Comparison of ENCODE assay signal across 15 mouse cellular contexts in the genomic region with DNA sequence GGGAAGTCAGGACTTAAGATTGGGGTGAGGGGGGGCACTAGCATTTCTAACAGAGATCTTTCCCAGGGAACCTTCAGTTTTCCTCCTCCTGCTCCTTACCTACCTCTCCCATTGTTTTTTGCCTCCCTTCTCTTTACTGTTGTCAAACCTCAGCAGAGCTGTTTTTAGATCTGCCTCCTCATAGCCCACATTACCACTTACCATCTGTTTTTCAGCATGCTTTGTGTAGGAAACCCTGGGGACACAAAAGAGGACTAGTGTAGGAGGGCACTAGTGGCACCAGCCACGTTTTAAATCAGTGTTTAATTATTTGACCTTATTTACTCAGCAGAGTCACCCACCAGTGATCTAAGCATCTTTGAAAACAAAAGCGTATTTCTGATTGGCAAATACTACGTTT. TPM values are rescaled to one million over a fixed set of nuclear protein-coding genes. Genes with fewer than 3 reads are reported as not detected.
DNase-seq lines count a peak whose midpoint lies in the region.
"Had no signal": no experiment of that assay in that cellular context is flagged by ENCODE, and none has a peak within 500 bp of the region (broad histone marks: within the 10 kb centered on the region; RNA-seq: fewer than 3 reads in every experiment).

No protein-coding gene starts in this region.

- DNase-seq in frontal cortex, postnatal 36 days (ENCODE audit: low spot score in 2 of 2) = peak; percentile 21 to 52
- DNase-seq in frontal cortex, postnatal 25 days (ENCODE audit: low spot score in 2 of 2) = no peak
- DNase-seq in layer of hippocampus, adult 9-11 months = peak; percentile 51
- DNase-seq in layer of hippocampus, postnatal 25 days (ENCODE audit: extremely low spot score in 1 of 2, low spot score in 1 of 2) = no peak
- DNase-seq in right cerebral cortex, adult 2 months (ENCODE audit: low spot score in 2 of 2) = peak; percentile 35 to 41
- DNase-seq in right cerebral cortex, postnatal 10 days (ENCODE audit: low spot score in 2 of 2) = no peak
- DNase-seq in telencephalon, adult 2 months (ENCODE audit: low read depth, low spot score) = peak; percentile 81
- DNase-seq: adrenal gland, postnatal 14 days; cerebellum, adult 18-20 months; cerebellum, adult 9-11 months; cerebellum, postnatal 36 days; forebrain, postnatal 0 days; gastrocnemius, postnatal 10 days; heart, adult 2 months; heart, postnatal 14 days had no signal

RNA-seq across cellular contexts. Expression of a gene that starts 38.8 kb away (rescaled TPM):
- total RNA-seq in layer of hippocampus, postnatal 25 days (2021) = 10 to 100 TPM; 12.7 to 15.5 TPM

RNA-seq across cellular contexts. Expression of a gene that starts 46.4 kb away (rescaled TPM):
- 10 to 100 TPM; 61.3 to 89.7 TPM for total RNA-seq in layer of hippocampus, postnatal 25 days (2021)

Comparison
In these comparisons a context has a peak if more than half of its experiments do, and no peak if none do; other contexts are left out.
1. DNase-seq: peak in frontal cortex, postnatal 36 days (2 of 2), layer of hippocampus, adult 9-11 months (single experiment), right cerebral cortex, adult 2 months (2 of 2) and telencephalon, adult 2 months (single experiment); none in frontal cortex, postnatal 25 days (0 of 2), layer of hippocampus, postnatal 25 days (0 of 2) and right cerebral cortex, postnatal 10 days (0 of 2).